In the genomic region with DNA sequence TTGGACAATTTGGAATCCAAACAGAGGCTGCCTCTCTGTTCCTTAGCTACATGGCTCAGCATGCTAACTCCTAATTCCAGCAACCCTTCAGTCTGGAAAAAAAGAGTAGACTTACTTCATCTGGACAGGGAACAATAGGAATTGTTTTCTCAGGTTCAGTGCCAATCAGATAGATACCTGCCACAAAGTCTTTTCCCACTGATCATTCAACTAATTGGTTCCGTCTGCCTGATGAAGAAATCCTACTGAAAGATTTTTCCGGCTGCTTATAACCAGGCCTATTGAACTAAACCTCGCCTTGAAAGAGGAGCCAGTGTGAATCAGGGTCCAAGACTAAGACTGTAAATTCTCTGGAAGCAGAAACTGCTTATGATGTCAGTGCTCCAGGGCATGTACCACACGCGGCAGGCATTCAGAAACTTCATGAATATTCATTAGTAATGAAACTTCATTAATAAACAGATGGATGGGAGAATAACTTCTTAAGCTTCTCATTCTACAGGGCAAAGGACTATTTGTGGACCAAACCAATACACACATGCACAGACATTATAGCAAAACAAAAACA, we compare ENCODE assay signal across 8 mouse cellular contexts. TPM values are rescaled to one million over a fixed set of nuclear protein-coding genes. Genes with fewer than 3 reads are reported as not detected.
DNase-seq lines count a peak whose midpoint lies in the region; ATAC-seq and TF ChIP-seq lines count a peak whose summit lies in the region.

No protein-coding gene starts in this region.

- no peak overlapping the region for H3K27ac ChIP-seq in liver, adult 2 months (replicated peaks; ENCODE audit: insufficient read depth, low read depth, low read length)
- peak overlapping the region; percentile 44 for H3K27ac ChIP-seq in embryonic fibroblast, embryonic 13.5 days (ENCODE audit: insufficient read depth, low read length)
- no peak overlapping the region for H3K27ac ChIP-seq in midbrain, embryonic 11.5 days (ENCODE audit: low read depth, low read length)

- H3K9ac ChIP-seq in liver, adult 2 months (ENCODE audit: low read depth, low read length) = no peak overlapping the region
- H3K9ac ChIP-seq in midbrain, embryonic 11.5 days (ENCODE audit: low read length) = peak overlapping the region; percentile 58

- ATAC-seq in midbrain, embryonic 11.5 days (ENCODE audit: low FRiP score) = no peak; the same call in 1 of the 2 replicates
- ATAC-seq in monocyte, adult 5-6 weeks (replicated peaks; ENCODE audit: insufficient number of reproducible peaks, low FRiP score, low TSS enrichment, poor library complexity, severe bottlenecking) = no peak

- TF ChIP-seq CTCF in liver, adult 2 months (IDR thresholded peaks at IDR 0.05; ENCODE audit: low read depth, low read length) = no peak
- TF ChIP-seq CTCF in embryonic fibroblast, embryonic 13.5 days (IDR thresholded peaks at IDR 0.05; ENCODE audit: borderline replicate concordance, insufficient read depth, low read length) = no peak

- no peaks in the 10 kb centered on the region for H3K27me3 ChIP-seq in liver, adult 2 months (ENCODE audit: control insufficient read depth, insufficient read depth, low read length)
- no peaks in the 10 kb centered on the region for H3K27me3 ChIP-seq in midbrain, embryonic 11.5 days (ENCODE audit: control insufficient read depth, insufficient read depth, low read length)

- H3K4me3 ChIP-seq in liver, adult 2 months (ENCODE audit: insufficient read depth, low read depth, low read length) = peak overlapping the region; percentile 95
- H3K4me3 ChIP-seq in embryonic fibroblast, embryonic 13.5 days (ENCODE audit: insufficient read depth, low read length) = peak overlapping the region; percentile 73
- H3K4me3 ChIP-seq in midbrain, embryonic 11.5 days (ENCODE audit: low read depth, low read length) = peak overlapping the region; percentile 69

- no peaks in the 10 kb centered on the region for H3K9me3 ChIP-seq in midbrain, embryonic 11.5 days (ENCODE audit: control insufficient read depth, low read length)

- DNase-seq in liver, adult 2 months (ENCODE audit: extremely low read depth, low read depth, low spot score) = peak; percentile 25
- DNase-seq in liver = no peak
- peak; percentile 1 for DNase-seq in hindlimb bud, embryonic 11.5 days (ENCODE audit: extremely low spot score, low read depth, low spot score)
- DNase-seq in midbrain, embryonic 11.5 days (ENCODE audit: low spot score, missing footprints) = no peak
- no peak for DNase-seq in cerebellum, adult 11 months
- no peak for DNase-seq in spleen, postnatal 10 days (ENCODE audit: low spot score in 2 of 2)

- no peak for TF ChIP-seq POLR2A in liver, adult 2 months (IDR thresholded peaks at IDR 0.05; ENCODE audit: extremely low read depth, insufficient read depth, low read length)
- TF ChIP-seq POLR2A in embryonic fibroblast, embryonic 13.5 days (IDR thresholded peaks at IDR 0.05; ENCODE audit: low read depth, low read length) = no peak

- H3K36me3 ChIP-seq in liver, adult 2 months (ENCODE audit: control insufficient read depth, insufficient read depth, low read length) = no peaks in the 10 kb centered on the region
- no peaks in the 10 kb centered on the region for H3K36me3 ChIP-seq in midbrain, embryonic 11.5 days (ENCODE audit: control insufficient read depth, insufficient read depth, low read length)

- H3K4me1 ChIP-seq in liver, adult 2 months (ENCODE audit: control insufficient read depth, insufficient read depth, low read length) = peaks cover 6% of the 10 kb centered on the region
- H3K4me1 ChIP-seq in embryonic fibroblast, embryonic 13.5 days (ENCODE audit: control insufficient read depth, insufficient read depth, low read length) = peaks cover 8% of the 10 kb centered on the region; the same call in 1 of the 2 replicates
- H3K4me1 ChIP-seq in midbrain, embryonic 11.5 days (ENCODE audit: control insufficient read depth, insufficient read depth, low read length) = peaks cover 4% of the 10 kb centered on the region; the same call in 1 of the 2 replicates

- no peaks in the 10 kb centered on the region for H3K79me2 ChIP-seq in liver, adult 2 months (ENCODE audit: control insufficient read depth, insufficient read depth, low read length)

- H3K4me2 ChIP-seq in midbrain, embryonic 11.5 days = peak overlapping the region; percentile 70

- 26% methylated on average over 5 of the region's 5 CpGs for WGBS in liver, adult 2 months
- 40% methylated on average over 5 of the region's 5 CpGs for WGBS in midbrain, embryonic 11.5 days

RNA-seq across cellular contexts. Expression of a gene that starts 0.7 kb away (rescaled TPM):
- total RNA-seq in liver, adult 2 months (2014; rRNA removed) = 1.8 and 1.9 TPM in 2 replicates
- polyA plus RNA-seq in liver, adult 2 months (2012; rRNA removed) = 1.2 and 1.6 TPM in 2 replicates
- 2.9 and 3.6 TPM in 2 replicates for polyA plus RNA-seq in embryonic fibroblast, embryonic 13.5 days (2011; ENCODE audit: insufficient read length, low read depth, missing spikeins)
- polyA plus RNA-seq in midbrain, embryonic 11.5 days (2014; fragmentation: Nextera tagmentation; extraction: Ambion mirVana) = 3.0 and 4.0 TPM in 2 replicates
- 0.75 to 3.6 TPM (median 0.76 TPM) in 3 replicates for total RNA-seq in monocyte, adult 5-6 weeks (2017)

RNA-seq across cellular contexts. Expression of a gene that starts 15.7 kb away (rescaled TPM):
- total RNA-seq in liver, adult 2 months (2014; rRNA removed) = 0.28 TPM in 1 of 2 replicates, not detected in the other
- not detected in 2 replicates for polyA plus RNA-seq in liver, adult 2 months (2012; rRNA removed)
- not detected in 2 replicates for polyA plus RNA-seq in embryonic fibroblast, embryonic 13.5 days (2011; ENCODE audit: insufficient read length, low read depth, missing spikeins)
- polyA plus RNA-seq in midbrain, embryonic 11.5 days (2014; fragmentation: Nextera tagmentation; extraction: Ambion mirVana) = 0.11 TPM in 1 of 2 replicates, not detected in the other
- not detected in 3 replicates for total RNA-seq in monocyte, adult 5-6 weeks (2017)

Comparison
In these comparisons a context has a peak if more than half of its experiments do, and no peak if none do; other contexts are left out.
1. DNase-seq: peak in liver, adult 2 months (single experiment) and hindlimb bud, embryonic 11.5 days (single experiment); none in liver (single experiment), midbrain, embryonic 11.5 days (single experiment), cerebellum, adult 11 months (single experiment) and spleen, postnatal 10 days (0 of 2).
2. Peak in every context shown above with its lines, with median percentiles within 50 percentile points of each other: H3K4me3 ChIP-seq.